Mouse (Mus musculus) stomach, embryonic 14.5 days (tissue): ENCODE measurements around the gene 2700097O09Rik. TPM values are rescaled to one million over a fixed set of nuclear protein-coding genes. Genes with fewer than 3 reads are reported as not detected.

Experiments used
- ATAC-seq: fragments of 200-750 bp; cut with Nextera tagmentation; 2 replicates; pipeline ENCODE4 v1.8.0; 2017; ENCODE audit warnings: low read depth, moderate TSS enrichment; ENCODE audit not compliant: insufficient number of reproducible peaks, insufficient read depth, low FRiP score
- H3K27ac ChIP-seq: fragments of 300-500 bp; sonication (generic); 2 replicates; pipeline ENCODE4 v1.5.1; 2014; ENCODE audit warnings: mild to moderate bottlenecking, low read length, moderate library complexity, mixed read lengths
- H3K27me3 ChIP-seq: fragments of 300-500 bp; sonication (generic); 2 replicates; pipeline ENCODE4 v1.6.1; 2014; ENCODE audit warnings: low read length, control low read depth, mixed read lengths; ENCODE audit not compliant: control insufficient read depth, insufficient read depth
- H3K36me3 ChIP-seq: fragments of 300-500 bp; sonication (generic); 2 replicates; pipeline ENCODE4 v1.6.1; 2014; ENCODE audit warnings: mild to moderate bottlenecking, control low read depth, low read length, moderate library complexity, mixed read lengths; ENCODE audit not compliant: control insufficient read depth, insufficient read depth
- H3K4me1 ChIP-seq: fragments of 300-500 bp; sonication (generic); 2 replicates; pipeline ENCODE4 v1.6.1; 2014; ENCODE audit warnings: low read length, control low read depth, mixed read lengths; ENCODE audit not compliant: control insufficient read depth, insufficient read depth
- H3K4me2 ChIP-seq: fragments of 300-500 bp; sonication (generic); replicated peaks from 2 replicates; pipeline ENCODE4 v1.6.1; 2014; ENCODE audit warnings: low read depth, low read length, control low read depth
- H3K4me3 ChIP-seq: fragments of 300-500 bp; sonication (generic); 2 replicates; pipeline ENCODE4 v1.5.1; 2014; ENCODE audit warnings: low read depth, low read length, control low read depth
- H3K9ac ChIP-seq: fragments of 300-500 bp; sonication (generic); replicated peaks from 2 replicates; pipeline ENCODE4 v1.6.1; 2014; ENCODE audit warnings: low read depth, mild to moderate bottlenecking, control low read depth, low read length, moderate library complexity, mixed read lengths
- H3K9me3 ChIP-seq: fragments of 300-500 bp; sonication (generic); 2 replicates; pipeline ENCODE4 v1.6.1; 2016; ENCODE audit warnings: low read depth, low read length, control low read depth; ENCODE audit not compliant: control insufficient read depth
- WGBS: fragments of 180-500 bp; shearing (Covaris S2); extraction: QIAGEN DNeasy Blood & Tissue Kit; methylation state at CpG from one replicate; pipeline ENCODE4 v1.1.7; 2014; 5-methylcytosine and 5-hydroxymethylcytosine counted together
- polyA plus RNA-seq: library from polyadenylated mRNA; unstranded; fragments of >200 nt; fragmentation: Nextera tagmentation; extraction: Ambion mirVana; gene quantifications from 2 replicates; pipeline ENCODE4 v1.2.1, GENCODE M21; 2014

Gene 2700097O09Rik
- polyA plus RNA-seq, 1 experiment from 2014 or later: 33.0 TPM

DNA sequence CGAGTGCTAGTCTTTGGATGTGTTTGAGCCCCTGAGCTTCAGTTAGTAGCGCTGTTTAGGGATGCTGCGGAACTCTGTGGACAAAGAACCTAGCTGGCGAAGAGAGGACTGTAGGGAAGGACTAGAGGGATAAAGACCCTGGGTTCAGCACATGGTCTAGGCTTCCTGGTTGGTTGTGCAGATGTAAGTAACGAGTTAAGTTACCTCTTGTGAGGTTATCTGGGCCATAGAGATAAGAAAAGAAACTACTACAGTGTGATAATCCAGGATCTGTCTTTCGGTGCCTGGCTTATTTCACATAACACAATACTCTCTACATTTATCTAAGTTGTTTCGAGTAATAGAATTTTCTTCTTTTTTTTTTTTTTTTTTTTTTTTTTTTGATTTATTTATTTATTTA is 6.2 kb downstream of the 2700097O09Rik start:
- Histone ChIP-seq H3K4me1 (no peaks in the 10 kb centered on the region), H3K27ac (no peak overlapping the region), H3K4me3 (no peak overlapping the region), H3K9ac (no peak overlapping the region), H3K4me2 (no peak overlapping the region), H3K36me3 (no peaks in the 10 kb centered on the region), H3K9me3 (no peaks in the 10 kb centered on the region), H3K27me3 (no peaks in the 10 kb centered on the region)
- ATAC-seq: no peak
- 93% methylated on average over 7 of the region's 7 CpGs for WGBS

DNA sequence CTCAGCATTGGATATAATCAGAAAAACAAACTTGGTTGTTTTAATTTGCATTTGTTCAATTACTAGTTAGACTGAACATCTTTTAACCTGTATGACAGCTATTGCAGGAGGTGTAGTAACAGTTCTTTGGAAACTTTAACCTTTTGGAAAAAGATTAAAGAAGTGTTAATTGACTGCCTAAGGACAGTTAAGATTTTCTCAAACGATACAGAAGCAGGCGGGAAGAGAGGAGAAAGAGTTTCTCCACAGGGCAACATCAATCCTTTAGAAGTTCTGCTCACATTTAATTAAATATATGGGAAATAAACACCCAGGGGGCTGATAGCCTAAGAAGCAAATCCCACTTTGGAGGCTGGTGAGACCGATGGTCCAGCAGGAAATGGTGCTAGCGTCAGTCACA is 7.4 kb downstream of the 2700097O09Rik start:
- no peak overlapping the region for H3K4me3 ChIP-seq
- no peaks in the 10 kb centered on the region for H3K27me3 ChIP-seq
- no peaks in the 10 kb centered on the region for H3K9me3 ChIP-seq
- no peaks in the 10 kb centered on the region for H3K36me3 ChIP-seq
- H3K4me2 ChIP-seq: no peak overlapping the region
- H3K27ac ChIP-seq: no peak overlapping the region
- WGBS: 66% methylated on average over 4 of the region's 4 CpGs
- ATAC-seq: no peak
- H3K9ac ChIP-seq: no peak overlapping the region
- no peaks in the 10 kb centered on the region for H3K4me1 ChIP-seq

DNA sequence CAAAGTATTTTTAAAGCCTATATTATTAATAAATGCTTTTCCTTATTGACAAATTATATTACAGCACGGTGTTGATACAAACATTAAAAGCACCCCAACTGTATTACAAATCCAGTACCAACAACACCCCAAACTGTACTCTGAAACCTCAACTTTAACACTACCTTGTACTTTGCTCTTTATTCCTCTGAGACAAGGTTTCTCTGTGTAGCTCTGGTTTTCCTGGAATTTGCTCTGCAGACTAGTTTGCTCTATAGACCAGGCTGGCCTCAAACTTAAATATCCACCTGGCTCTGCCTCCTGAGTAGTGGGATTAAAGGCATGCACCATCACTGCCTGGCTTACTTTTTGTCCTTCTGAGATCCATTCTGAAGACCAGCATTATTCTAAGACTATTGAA is 17.8 kb downstream of the 2700097O09Rik start:
- no peak overlapping the region for H3K27ac ChIP-seq
- 92% methylated on average over 1 of the region's 1 CpGs for WGBS

DNA sequence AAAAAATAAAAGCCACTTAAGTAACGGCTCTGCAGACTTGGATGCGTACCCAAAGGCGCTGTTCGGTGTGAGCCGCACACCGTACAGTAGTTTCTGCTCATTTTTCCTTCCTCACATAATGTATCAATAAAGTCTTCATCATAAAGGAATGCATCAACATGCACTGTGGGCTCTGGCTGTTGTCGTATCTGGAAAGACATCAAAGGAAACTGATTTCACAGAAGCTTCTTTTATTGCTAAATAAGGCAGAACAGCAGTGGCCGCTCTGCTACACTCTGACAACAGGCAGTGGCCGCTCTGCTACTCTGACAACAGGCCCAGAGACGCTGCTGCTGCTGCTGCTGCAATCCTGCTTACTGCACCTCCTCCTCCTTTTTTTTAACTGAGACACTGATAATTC is 18.9 kb downstream of the 2700097O09Rik start:
- Histone ChIP-seq H3K9ac (no peak overlapping the region), H3K27ac (no peak overlapping the region), H3K4me1 (no peaks in the 10 kb centered on the region), H3K9me3 (no peaks in the 10 kb centered on the region), H3K4me2 (no peak overlapping the region), H3K4me3 (no peak overlapping the region), H3K36me3 (no peaks in the 10 kb centered on the region), H3K27me3 (no peaks in the 10 kb centered on the region)
- WGBS: 78% methylated on average over 10 of the region's 10 CpGs
- no peak for ATAC-seq

More for the DNA sequence above, 17.8 kb downstream of the 2700097O09Rik start:
- Histone ChIP-seq H3K4me3 (no peak overlapping the region), H3K36me3 (no peaks in the 10 kb centered on the region), H3K9ac (no peak overlapping the region), H3K4me1 (no peaks in the 10 kb centered on the region), H3K4me2 (no peak overlapping the region), H3K9me3 (no peaks in the 10 kb centered on the region), H3K27me3 (no peaks in the 10 kb centered on the region)
- no peak for ATAC-seq

GRCm38 (mm10) chr12:55060212-55060898 is 19.6 kb downstream of the 2700097O09Rik start:
- no peak for ATAC-seq
- no peak overlapping the region for H3K9ac ChIP-seq
- no peaks in the 10 kb centered on the region for H3K27me3 ChIP-seq
- H3K36me3 ChIP-seq: no peaks in the 10 kb centered on the region
- no peaks in the 10 kb centered on the region for H3K4me1 ChIP-seq
- 56% methylated on average over 6 of the region's 6 CpGs for WGBS
- H3K27ac ChIP-seq: no peak overlapping the region
- H3K4me2 ChIP-seq: no peak overlapping the region
- no peak overlapping the region for H3K4me3 ChIP-seq
- H3K9me3 ChIP-seq: no peaks in the 10 kb centered on the region

DNA sequence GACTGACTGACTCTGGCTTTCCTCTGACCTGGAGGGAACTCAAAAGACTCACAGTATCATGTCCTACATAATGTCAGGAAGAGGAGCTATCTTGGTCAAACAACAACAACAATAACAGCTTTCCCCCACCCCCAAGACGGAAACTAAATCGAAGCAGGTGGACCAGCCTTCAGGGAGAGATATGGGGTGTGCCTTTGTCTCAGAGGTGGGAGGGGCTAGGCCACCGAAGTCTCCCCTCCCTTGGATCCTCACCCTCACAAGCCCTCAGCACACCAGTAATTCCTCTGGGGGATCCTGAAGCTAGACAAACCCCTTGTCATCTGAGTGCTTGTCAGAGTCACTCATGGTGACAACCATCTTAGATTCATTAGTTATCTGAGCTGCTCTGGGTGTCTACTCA is 20.1 kb downstream of the 2700097O09Rik start:
- Histone ChIP-seq H3K4me1 (no peaks in the 10 kb centered on the region), H3K27me3 (no peaks in the 10 kb centered on the region), H3K4me2 (no peak overlapping the region), H3K27ac (no peak overlapping the region), H3K9me3 (no peaks in the 10 kb centered on the region), H3K4me3 (no peak overlapping the region), H3K36me3 (no peaks in the 10 kb centered on the region), H3K9ac (no peak overlapping the region)
- no peak for ATAC-seq
- WGBS: 48% methylated on average over 3 of the region's 3 CpGs

GRCm38 (mm10) chr12:55058865-55059615 is 20.9 kb downstream of the 2700097O09Rik start:
- H3K9ac ChIP-seq: no peak overlapping the region
- no peaks in the 10 kb centered on the region for H3K27me3 ChIP-seq
- H3K9me3 ChIP-seq: no peaks in the 10 kb centered on the region
- no peak overlapping the region for H3K4me2 ChIP-seq
- ATAC-seq: no peak
- no peak overlapping the region for H3K27ac ChIP-seq
- no peaks in the 10 kb centered on the region for H3K36me3 ChIP-seq
- no peak overlapping the region for H3K4me3 ChIP-seq
- H3K4me1 ChIP-seq: no peaks in the 10 kb centered on the region
- WGBS: 54% methylated on average over 6 of the region's 6 CpGs

DNA sequence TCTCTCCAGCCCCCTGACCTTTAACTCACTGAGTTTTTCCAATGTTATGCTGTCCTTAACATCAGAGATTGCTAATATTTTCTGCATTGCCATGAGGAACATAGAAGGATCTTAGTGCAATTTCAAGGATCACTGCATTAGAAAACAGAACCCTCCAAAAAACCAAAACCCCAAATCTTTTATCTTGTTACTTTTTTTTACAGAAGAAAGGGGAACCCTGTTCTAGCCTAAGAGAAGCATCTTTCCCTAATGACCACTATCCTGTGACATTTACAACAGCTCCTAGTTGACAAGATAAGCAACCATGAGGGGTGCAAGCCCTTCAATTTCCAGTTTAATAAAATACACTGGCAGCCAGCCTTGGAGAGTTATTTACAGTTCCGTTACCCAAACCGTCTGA is 23.2 kb downstream of the 2700097O09Rik start:
- no peaks in the 10 kb centered on the region for H3K9me3 ChIP-seq
- 74% methylated on average over 2 of the region's 2 CpGs for WGBS
- H3K36me3 ChIP-seq: peaks cover 7% of the 10 kb centered on the region; the same call in 1 of the 2 replicates
- no peak overlapping the region for H3K9ac ChIP-seq
- ATAC-seq: no peak
- H3K4me1 ChIP-seq: no peaks in the 10 kb centered on the region
- H3K4me2 ChIP-seq: no peak overlapping the region
- no peak overlapping the region for H3K4me3 ChIP-seq
- no peaks in the 10 kb centered on the region for H3K27me3 ChIP-seq
- no peak overlapping the region for H3K27ac ChIP-seq
